Mouse (Mus musculus): ENCODE measurements at regions not wholly inside any gene's neighbourhood (a gene's known extent, or its start where the extent isn't known, plus 50 kb on each side); places are given as distances from the start of the nearest gene placed in this dataset.

DNA sequence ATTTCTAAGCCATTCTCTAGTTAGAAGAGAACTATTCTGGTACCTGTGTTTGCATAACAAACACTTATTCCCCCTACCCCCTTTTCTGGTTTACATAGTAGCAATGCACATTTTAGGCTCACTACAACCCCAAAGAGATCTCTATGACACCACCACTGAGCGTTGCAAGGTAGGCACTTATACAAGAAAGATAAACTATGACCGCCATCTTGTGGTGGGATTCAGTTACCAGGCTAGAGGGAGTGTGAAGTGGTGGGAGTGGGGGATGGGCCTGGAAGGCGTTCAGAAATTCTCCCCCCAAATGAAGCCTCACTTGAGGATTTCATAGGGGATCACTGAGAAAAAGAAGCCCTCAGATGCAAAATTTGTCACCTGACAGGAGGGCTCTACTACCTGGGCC, 64.4 kb upstream of the Fst start:
- H3K27ac ChIP-seq, result no peak overlapping the region
- 0 out of 2 replicates have a peak, but pooled peaks have one; percentile 63 for ATAC-seq (ENCODE audit: low FRiP score)
- H3K27me3 ChIP-seq, result peaks cover 4% of the 10 kb centered on the region; the same call in 1 of the 2 replicates
- H3K9ac ChIP-seq, result no peak overlapping the region
- H3K4me1 ChIP-seq, result 0 out of 2 replicates have a peak, but pooled peaks cover 5% of the 10 kb centered on the region
- WGBS, result 24% methylated on average over 3 of the region's 3 CpGs
- H3K4me2 ChIP-seq (replicated peaks), result no peak overlapping the region
- H3K9me3 ChIP-seq (replicated peaks), result no peaks in the 10 kb centered on the region
- H3K36me3 ChIP-seq, result no peaks in the 10 kb centered on the region
- H3K4me3 ChIP-seq, result no peak overlapping the region

DNA sequence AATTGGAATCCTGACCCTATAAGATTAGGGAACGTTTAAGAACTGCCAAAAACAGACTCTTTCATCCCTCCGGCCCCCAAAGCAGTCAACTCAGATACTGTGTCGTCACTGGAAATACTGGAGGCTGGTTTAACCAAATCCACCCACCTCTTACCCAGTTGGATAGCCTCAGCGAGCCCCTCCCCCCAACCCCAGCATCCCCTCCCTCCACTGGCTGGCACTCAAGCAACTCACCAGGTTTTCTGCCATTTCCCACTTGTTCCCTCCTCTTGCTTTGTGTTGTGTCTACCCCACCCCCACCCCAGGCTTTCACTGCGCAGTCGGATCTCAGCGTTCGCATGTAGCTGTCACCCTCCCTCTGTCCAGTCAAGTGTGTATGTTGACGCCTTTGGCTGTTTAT, 68.1 kb upstream of the Fst start:
- peaks cover 4% of the 10 kb centered on the region; the same call in 1 of the 2 replicates for H3K27me3 ChIP-seq
- H3K4me3 ChIP-seq, result no peak overlapping the region
- 31% methylated on average over 9 of the region's 9 CpGs for WGBS
- 0 out of 2 replicates have a peak, but pooled peaks cover 5% of the 10 kb centered on the region for H3K4me1 ChIP-seq
- no peaks in the 10 kb centered on the region for H3K36me3 ChIP-seq
- no peak overlapping the region for H3K4me2 ChIP-seq (replicated peaks)
- no peak overlapping the region for H3K27ac ChIP-seq
- no peak for ATAC-seq (ENCODE audit: low FRiP score)
- no peak overlapping the region for H3K9ac ChIP-seq
- no peaks in the 10 kb centered on the region for H3K9me3 ChIP-seq (replicated peaks)

GRCm38 (mm10) chr13:114530171-114530774, 71.5 kb upstream of the Fst start:
- Histone ChIP-seq H3K36me3 (no peaks in the 10 kb centered on the region), H3K4me3 (no peak overlapping the region), H3K4me1 (0 out of 2 replicates have a peak, but pooled peaks cover 5% of the 10 kb centered on the region), H3K4me2 (replicated peaks) (no peak overlapping the region), H3K27ac (no peak overlapping the region), H3K27me3 (peaks cover 4% of the 10 kb centered on the region; the same call in 1 of the 2 replicates), H3K9ac (no peak overlapping the region), H3K9me3 (replicated peaks) (no peaks in the 10 kb centered on the region)
- ATAC-seq (ENCODE audit: low FRiP score), result no peak
- WGBS, result 82% methylated on average over 11 of the region's 11 CpGs

DNA sequence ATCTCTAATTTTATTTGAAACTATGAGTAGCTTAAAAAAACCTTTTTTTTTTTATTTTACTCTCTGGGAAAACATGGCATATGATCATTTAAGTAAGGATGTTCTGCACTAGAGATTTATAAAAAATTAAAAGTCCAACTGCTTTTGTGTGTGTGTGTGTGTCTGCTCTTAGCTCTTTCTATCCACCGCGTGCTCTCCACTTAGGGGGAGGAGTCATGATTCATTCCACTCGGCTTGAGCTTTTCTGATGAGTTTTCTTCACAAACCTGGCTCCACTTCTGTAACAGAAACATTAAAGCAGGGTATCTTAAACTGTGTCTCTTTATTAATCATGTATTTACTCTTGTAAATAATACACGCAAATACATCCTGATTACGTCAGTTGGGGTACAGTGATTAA, 73.0 kb upstream of the Fst start:
- H3K36me3 ChIP-seq, result no peaks in the 10 kb centered on the region
- H3K4me2 ChIP-seq (replicated peaks), result no peak overlapping the region
- 0 out of 2 replicates have a peak, but pooled peaks cover 5% of the 10 kb centered on the region for H3K4me1 ChIP-seq
- H3K9ac ChIP-seq, result no peak overlapping the region
- no peak overlapping the region for H3K4me3 ChIP-seq
- no peaks in the 10 kb centered on the region for H3K9me3 ChIP-seq (replicated peaks)
- H3K27ac ChIP-seq, result no peak overlapping the region
- peaks cover 4% of the 10 kb centered on the region; the same call in 1 of the 2 replicates for H3K27me3 ChIP-seq
- WGBS, result 47% methylated on average over 5 of the region's 5 CpGs
- no peak for ATAC-seq (ENCODE audit: low FRiP score)

DNA sequence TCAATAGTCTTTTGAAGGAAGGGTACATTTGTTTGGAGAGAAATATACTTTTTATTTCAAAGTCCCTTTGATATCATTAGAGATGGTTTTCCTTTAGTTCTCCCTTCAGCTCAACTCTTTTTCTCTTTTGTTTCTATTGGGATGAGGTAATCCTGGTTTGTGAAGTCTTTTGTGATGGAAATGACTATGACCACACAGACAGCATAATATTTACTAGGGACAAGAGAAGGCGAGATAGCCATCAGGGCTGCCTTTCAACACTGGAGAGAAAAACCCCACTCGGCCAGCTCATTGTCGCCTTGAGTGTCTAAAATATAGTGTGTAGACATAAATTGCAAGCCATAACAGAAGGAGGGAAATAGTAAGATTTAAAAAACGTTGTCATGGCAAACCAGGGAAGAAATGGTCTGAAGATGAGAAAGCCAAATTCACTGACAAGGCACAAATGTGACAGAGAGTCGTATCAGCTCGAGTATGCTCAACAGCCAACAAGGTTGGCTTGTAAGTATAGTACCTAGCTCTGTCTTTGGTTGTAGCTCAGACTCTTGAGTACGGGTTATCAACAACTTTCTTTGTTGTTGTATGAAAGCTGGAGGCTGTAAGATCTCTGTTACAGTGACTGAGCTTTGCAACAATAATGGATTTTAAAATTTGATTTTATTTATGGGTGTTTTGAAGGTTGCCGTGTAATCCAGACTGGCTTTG, 73.8 kb upstream of the Fst start:
- WGBS, result 52% methylated on average over 8 of the region's 8 CpGs
- Histone ChIP-seq H3K4me3 (no peak overlapping the region), H3K27me3 (peaks cover 4% of the 10 kb centered on the region; the same call in 1 of the 2 replicates), H3K4me2 (replicated peaks) (no peak overlapping the region), H3K27ac (no peak overlapping the region), H3K4me1 (no peaks in the 10 kb centered on the region), H3K36me3 (no peaks in the 10 kb centered on the region), H3K9me3 (replicated peaks) (no peaks in the 10 kb centered on the region), H3K9ac (no peak overlapping the region)
- ATAC-seq (ENCODE audit: low FRiP score), result peak; percentile 67; the same call in 1 of the 2 replicates

DNA sequence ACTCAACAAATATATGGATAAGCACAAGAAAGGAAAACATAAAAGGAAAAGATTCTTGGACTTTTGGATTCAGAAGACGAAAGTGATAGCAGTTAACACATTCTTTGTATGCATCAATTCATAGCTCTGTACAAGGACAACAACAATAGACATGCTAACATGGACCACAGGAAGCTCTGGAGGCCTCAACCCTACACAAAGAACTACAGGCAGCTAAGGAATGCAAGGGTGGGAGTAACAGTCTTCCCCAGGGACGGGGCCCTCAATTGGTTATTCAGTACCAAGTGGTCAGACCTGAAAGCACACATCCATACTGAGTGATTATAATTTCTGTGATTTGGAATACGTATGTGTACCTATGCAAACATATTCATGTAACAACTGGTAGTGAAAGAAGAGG, 75.8 kb upstream of the Fst start:
- Histone ChIP-seq H3K36me3 (no peaks in the 10 kb centered on the region), H3K4me1 (no peaks in the 10 kb centered on the region), H3K4me2 (replicated peaks) (no peak overlapping the region), H3K27me3 (no peaks in the 10 kb centered on the region), H3K9ac (no peak overlapping the region), H3K9me3 (replicated peaks) (no peaks in the 10 kb centered on the region), H3K27ac (no peak overlapping the region), H3K4me3 (no peak overlapping the region)
- 47% methylated on average over 3 of the region's 3 CpGs for WGBS
- no peak for ATAC-seq (ENCODE audit: low FRiP score)

DNA sequence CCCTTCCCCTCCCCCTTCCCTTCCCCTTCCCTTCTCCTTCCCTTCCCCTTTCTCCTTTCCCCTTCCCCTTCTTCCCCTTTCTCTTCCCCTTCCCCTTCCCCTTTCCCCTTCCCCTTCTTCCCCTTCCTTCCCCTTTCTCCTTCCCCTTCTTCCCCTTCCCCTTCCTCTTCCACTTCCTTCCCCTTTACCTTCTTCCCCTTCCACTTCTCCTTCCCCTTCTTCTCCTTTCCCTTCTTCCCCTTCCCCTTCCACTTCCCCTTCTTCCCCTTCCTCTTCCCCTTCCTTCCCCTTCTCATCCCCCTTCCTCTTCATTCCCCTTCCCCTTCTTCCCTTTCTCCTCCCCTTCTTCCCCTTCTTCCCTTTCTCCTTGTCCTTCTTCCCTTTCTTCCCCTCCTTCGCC, 77.0 kb upstream of the Fst start:
- ATAC-seq (ENCODE audit: low FRiP score), result no peak
- no peaks in the 10 kb centered on the region for H3K27me3 ChIP-seq

GRCm38 (mm10) chr13:114571731-114572130, 113.0 kb upstream of the Fst start:
- no peaks in the 10 kb centered on the region for H3K4me1 ChIP-seq
- no peak for ATAC-seq (ENCODE audit: low FRiP score)
- H3K36me3 ChIP-seq, result no peaks in the 10 kb centered on the region
- H3K27ac ChIP-seq, result no peak overlapping the region
- 78% methylated on average over 3 of the region's 3 CpGs for WGBS
- H3K4me3 ChIP-seq, result no peak overlapping the region
- H3K9ac ChIP-seq, result no peak overlapping the region
- no peaks in the 10 kb centered on the region for H3K27me3 ChIP-seq
- no peak overlapping the region for H3K4me2 ChIP-seq (replicated peaks)
- H3K9me3 ChIP-seq (replicated peaks), result no peaks in the 10 kb centered on the region

More for the DNA sequence above, 77.0 kb upstream of the Fst start:
- no peak overlapping the region for H3K4me2 ChIP-seq (replicated peaks)
- H3K27ac ChIP-seq, result no peak overlapping the region
- H3K4me1 ChIP-seq, result no peaks in the 10 kb centered on the region
- H3K4me3 ChIP-seq, result no peak overlapping the region
- H3K9ac ChIP-seq, result no peak overlapping the region
- no peaks in the 10 kb centered on the region for H3K9me3 ChIP-seq (replicated peaks)
- no peaks in the 10 kb centered on the region for H3K36me3 ChIP-seq
- WGBS, result 100% methylated on average over 1 of the region's 1 CpGs

- Histone ChIP-seq H3K27me3 (no peaks in the 10 kb centered on the region), H3K9ac (no peak overlapping the region), H3K9me3 (replicated peaks) (no peaks in the 10 kb centered on the region), H3K36me3 (no peaks in the 10 kb centered on the region), H3K27ac (no peak overlapping the region), H3K4me2 (replicated peaks) (no peak overlapping the region), H3K4me1 (no peaks in the 10 kb centered on the region), H3K4me3 (no peak overlapping the region)
- no peak for ATAC-seq (ENCODE audit: low FRiP score)
- 71% methylated on average over 7 of the region's 7 CpGs for WGBS
These were observed 125.8 kb upstream of the Fst start for GRCm38 (mm10) chr13:114584566-114584965.

- H3K9ac ChIP-seq, result no peak overlapping the region
- no peaks in the 10 kb centered on the region for H3K27me3 ChIP-seq
- H3K4me2 ChIP-seq (replicated peaks), result no peak overlapping the region
- no peaks in the 10 kb centered on the region for H3K36me3 ChIP-seq
- H3K4me3 ChIP-seq, result no peak overlapping the region
- 90% methylated on average over 2 of the region's 2 CpGs for WGBS
- ATAC-seq (ENCODE audit: low FRiP score), result no peak
- no peaks in the 10 kb centered on the region for H3K9me3 ChIP-seq (replicated peaks)
- H3K27ac ChIP-seq, result no peak overlapping the region
- H3K4me1 ChIP-seq, result no peaks in the 10 kb centered on the region
These were observed 128.9 kb upstream of the Fst start for GRCm38 (mm10) chr13:114587621-114588020.

DNA sequence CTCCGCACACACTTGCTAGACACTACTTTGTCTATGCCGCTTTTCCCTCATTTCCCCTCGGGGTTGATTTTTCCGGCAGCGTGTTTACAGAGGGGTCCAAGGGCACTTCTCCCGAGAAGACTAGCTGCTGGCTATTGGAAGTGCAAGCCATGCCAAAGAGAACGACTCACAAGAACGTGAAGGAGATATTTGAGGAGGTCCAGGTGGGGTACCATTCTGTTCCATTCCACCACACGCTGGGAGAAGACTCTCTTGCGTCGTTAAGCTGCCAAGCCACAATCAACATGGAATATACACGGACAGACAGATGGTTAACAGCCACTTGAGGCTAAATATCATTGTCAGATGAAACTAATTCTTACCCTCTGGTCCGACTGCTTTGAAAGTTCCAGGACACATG, 144.6 kb upstream of the Fst start:
- Histone ChIP-seq H3K4me2 (replicated peaks) (no peak overlapping the region), H3K9me3 (replicated peaks) (no peaks in the 10 kb centered on the region), H3K4me3 (no peak overlapping the region), H3K9ac (no peak overlapping the region), H3K4me1 (no peaks in the 10 kb centered on the region), H3K36me3 (no peaks in the 10 kb centered on the region), H3K27ac (no peak overlapping the region), H3K27me3 (no peaks in the 10 kb centered on the region)
- 87% methylated on average over 13 of the region's 13 CpGs for WGBS
- no peak for ATAC-seq (ENCODE audit: low FRiP score)

- no peak overlapping the region for H3K9ac ChIP-seq
- no peaks in the 10 kb centered on the region for H3K36me3 ChIP-seq
- H3K27me3 ChIP-seq, result no peaks in the 10 kb centered on the region
- ATAC-seq (ENCODE audit: low FRiP score), result no peak
- H3K9me3 ChIP-seq (replicated peaks), result no peaks in the 10 kb centered on the region
- no peak overlapping the region for H3K4me3 ChIP-seq
- no peaks in the 10 kb centered on the region for H3K4me1 ChIP-seq
- H3K4me2 ChIP-seq (replicated peaks), result no peak overlapping the region
- H3K27ac ChIP-seq, result no peak overlapping the region
- 89% methylated on average over 11 of the region's 11 CpGs for WGBS
These were observed 145.4 kb upstream of the Fst start for GRCm38 (mm10) chr13:114604037-114604694.
